Mouse (Mus musculus) CH12.LX (cell line): ENCODE results near the gene F2r.

Experiments
- CHD2 ChIP-seq: IDR thresholded peaks from 2 replicates; pipeline ENCODE4 v1.6.1; 2011; ENCODE audit warnings: low read length, improper control_type of control experiment
- CTCF ChIP-seq, 2 experiments: IDR thresholded peaks in 1 of 2; conservative IDR thresholded peaks in 1 of 2; 2 replicates each; pipeline ENCODE4 v1.5.1; 2011 to 2012; ENCODE audit warnings: low read depth in 2 of 2, low read length in 2 of 2, improper control_type of control experiment in 1 of 2, inconsistent platforms in 1 of 2, mild to moderate bottlenecking in 1 of 2, moderate library complexity in 1 of 2
- EP300 ChIP-seq: IDR thresholded peaks from 2 replicates; pipeline ENCODE4 v1.6.1; 2011; ENCODE audit warnings: low read length, improper control_type of control experiment
- JUN ChIP-seq: IDR thresholded peaks from 2 replicates; pipeline ENCODE4 v1.6.1; 2011; ENCODE audit warnings: low read depth, mild to moderate bottlenecking, low read length, improper control_type of control experiment, moderate library complexity; ENCODE audit not compliant: insufficient read depth
- MAFK ChIP-seq: IDR thresholded peaks from 2 replicates; pipeline ENCODE4 v1.6.1; 2011; ENCODE audit warnings: low read length, improper control_type of control experiment; ENCODE audit not compliant: insufficient replicate concordance
- NRF1 ChIP-seq: IDR thresholded peaks from 2 replicates; pipeline ENCODE4 v1.6.1; 2014; ENCODE audit warnings: low read depth, mild to moderate bottlenecking, inconsistent platforms, low read length, improper control_type of control experiment, moderate library complexity
- RCOR1 ChIP-seq: conservative IDR thresholded peaks from 2 replicates; pipeline ENCODE4 v1.6.1; 2012; ENCODE audit warnings: low read depth, mild to moderate bottlenecking, inconsistent platforms, low read length, improper control_type of control experiment
- UBTF ChIP-seq: IDR thresholded peaks from 2 replicates; pipeline ENCODE4 v1.6.1; 2012; ENCODE audit warnings: low read depth, mild to moderate bottlenecking, inconsistent platforms, low read length, improper control_type of control experiment, moderate library complexity
- USF1 ChIP-seq: IDR thresholded peaks from 2 replicates; pipeline ENCODE4 v1.6.1; 2014; ENCODE audit warnings: low read depth, mild to moderate bottlenecking, inconsistent platforms, low read length, improper control_type of control experiment
- USF2 ChIP-seq: conservative IDR thresholded peaks from 2 replicates; pipeline ENCODE4 v1.6.1; 2011; ENCODE audit warnings: low read depth, low read length, improper control_type of control experiment
- ZMIZ1 ChIP-seq: IDR thresholded peaks from 2 replicates; pipeline ENCODE4 v1.6.1; 2012; ENCODE audit warnings: low read depth, mild to moderate bottlenecking, inconsistent platforms, low read length, improper control_type of control experiment
- ZNF384 ChIP-seq: IDR thresholded peaks from 2 replicates; pipeline ENCODE4 v1.6.1; 2012; ENCODE audit warnings: low read depth, low read length, improper control_type of control experiment, inconsistent platforms

DNA sequence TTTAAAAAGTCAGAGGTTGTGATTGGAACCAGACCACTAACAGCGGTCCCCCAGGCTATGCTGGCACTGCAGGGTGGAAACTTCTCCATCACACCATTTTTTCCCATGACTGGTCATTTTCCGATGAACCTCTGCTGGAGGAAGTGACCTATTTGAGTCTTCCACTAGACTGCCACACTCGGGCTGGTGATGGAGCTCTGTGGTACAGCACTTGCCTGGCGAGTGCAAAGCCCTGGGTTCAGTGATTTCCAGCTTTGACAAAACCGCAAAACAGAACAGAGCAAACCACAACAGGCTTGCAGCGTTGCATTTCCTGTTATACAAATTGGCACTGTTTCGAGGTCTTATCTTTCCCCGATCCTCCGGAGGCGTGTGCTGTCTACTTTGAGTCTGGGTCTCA lies 25.4 kb downstream of the F2r start:
- peak; percentile 86 for TF ChIP-seq EP300
- no peak for TF ChIP-seq CTCF (conservative IDR thresholded peaks at IDR 0.05 in 1 of 2, IDR thresholded peaks at IDR 0.05 in 1 of 2; ENCODE audit: low read depth in 2 of 2, low read length in 2 of 2)
- TF ChIP-seq JUN = peak; percentile 49; the same call in 1 of the 2 replicates
- TF ChIP-seq MAFK = peak; percentile 61
- TF ChIP-seq NRF1 = no peak
- no peak for TF ChIP-seq UBTF
- TF ChIP-seq USF2 = no peak
- no peak for TF ChIP-seq ZNF384
- peak; percentile 36; the same call in 1 of the 2 replicates for TF ChIP-seq CHD2
- TF ChIP-seq RCOR1 = peak; percentile 80
- TF ChIP-seq ZMIZ1 = no peak
- TF ChIP-seq USF1 = no peak
